Mouse (Mus musculus) lung, adult 2 months (tissue): Measurements from ENCODE around the gene Ppig.

Experiments
- CTCF ChIP-seq: fragments of 200-500 bp; IDR thresholded peaks from 2 replicates; pipeline ENCODE4 v1.5.1; 2011; ENCODE audit warnings: mild to moderate bottlenecking, low read length, control low read depth; ENCODE audit not compliant: insufficient read depth
- POLR2A ChIP-seq: fragments of 200-500 bp; IDR thresholded peaks from 2 replicates; pipeline ENCODE4 v1.6.1; 2011; ENCODE audit warnings: low read depth, mild to moderate bottlenecking, control low read depth, low read length, borderline replicate concordance; ENCODE audit errors: extremely low read depth

DNA sequence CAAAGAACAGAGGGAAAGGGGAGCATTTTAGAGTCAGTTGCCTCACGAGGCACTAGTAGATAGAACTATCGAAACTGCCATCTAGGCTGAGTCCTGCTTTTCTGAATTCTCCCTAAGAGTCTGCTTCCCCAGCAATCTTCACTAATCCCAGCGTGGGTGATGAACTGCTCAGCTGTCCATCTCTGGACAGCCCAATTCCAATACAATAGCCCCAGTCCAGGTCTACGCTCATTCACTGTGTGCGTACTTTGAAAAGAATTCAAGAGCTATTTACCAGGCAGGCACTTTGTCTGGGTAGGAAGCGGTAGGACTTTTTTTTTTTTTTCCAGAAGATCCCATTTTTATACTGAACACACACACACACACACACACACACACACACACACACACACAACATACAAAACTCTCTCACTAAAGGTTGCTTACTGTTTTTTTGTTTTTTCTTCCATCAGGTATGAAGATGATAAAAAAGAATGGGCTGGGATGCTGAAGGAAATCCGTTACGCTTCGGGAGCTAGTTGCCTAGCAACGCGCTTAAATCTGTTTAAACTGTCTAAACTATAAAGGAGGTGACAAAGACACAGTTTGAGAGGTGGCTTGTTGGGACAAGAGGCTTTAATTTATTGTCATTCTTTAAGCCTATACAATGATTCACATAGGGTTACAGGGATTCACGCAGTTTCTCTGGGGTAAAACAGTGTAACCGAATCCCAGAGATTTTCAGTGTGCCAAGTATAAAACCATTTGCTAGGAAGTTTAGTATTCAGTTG is 39.1 kb upstream of the Ppig start:
- no peak for TF ChIP-seq POLR2A
- TF ChIP-seq CTCF: no peak
